Mouse (Mus musculus) bone marrow macrophage, adult 2 months (primary cell): Measurements from ENCODE around the gene Cotl1.

Source experiments
- CTCF ChIP-seq: IDR thresholded peaks from 2 replicates; pipeline ENCODE4 v1.5.1; 2012; ENCODE audit warnings: low read depth, mild to moderate bottlenecking, low read length, moderate library complexity
- POLR2A ChIP-seq: IDR thresholded peaks from 2 replicates; pipeline ENCODE4 v1.6.1; 2012; ENCODE audit warnings: mild to moderate bottlenecking, low read depth, low read length, borderline replicate concordance

DNA sequence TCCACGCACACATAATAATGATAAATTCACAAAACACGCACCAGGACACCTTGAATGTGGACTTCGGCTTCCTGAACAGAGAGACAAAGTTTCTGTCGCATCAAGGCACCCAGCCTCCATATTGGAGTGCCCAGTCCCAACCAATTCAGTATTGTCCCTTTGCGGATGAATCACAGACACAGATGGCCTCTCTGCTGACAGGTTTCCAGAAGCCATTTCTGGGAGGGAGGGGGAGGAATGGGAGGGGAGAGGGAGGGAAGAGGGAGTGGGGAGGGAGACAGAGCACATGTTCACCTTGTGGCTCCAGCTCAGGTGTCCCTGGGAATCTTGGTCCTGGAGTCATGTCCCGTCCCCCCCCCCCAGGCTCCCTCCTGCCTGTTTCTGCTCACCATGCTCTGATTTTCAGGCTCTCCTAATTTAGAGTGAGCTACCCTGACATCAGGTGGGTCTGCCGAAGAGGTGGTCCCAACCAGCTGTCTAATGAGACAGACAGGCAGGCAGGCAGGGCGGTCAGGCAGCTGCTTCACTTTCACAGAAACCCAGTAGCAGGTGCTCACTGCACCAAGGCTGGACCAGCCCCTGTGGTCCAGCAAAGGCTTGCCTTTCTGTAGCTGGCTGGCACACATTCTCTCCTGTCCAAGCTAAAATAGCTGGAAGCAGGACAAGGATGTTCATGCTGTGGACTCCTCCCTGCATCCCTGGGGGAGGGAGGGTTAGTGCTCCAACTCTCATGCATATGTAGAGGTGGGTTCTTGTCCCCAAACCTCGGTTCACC is 51.5 kb downstream of the Cotl1 start:
- no peak for TF ChIP-seq CTCF
- TF ChIP-seq POLR2A: no peak
